Mouse (Mus musculus): ENCODE data around the gene Bcar3. TPM values are rescaled to one million over a fixed set of nuclear protein-coding genes. Genes with fewer than 3 reads are reported as not detected.

The Bcar3 gene
- total and polyA plus RNA-seq, 2 experiments from 2014 or later = 6.3 to 23.8 TPM

GRCm38 (mm10) chr3:122509534-122510239 is 215.8 kb downstream of the Bcar3 start:
- H3K9ac ChIP-seq (replicated peaks; ENCODE audit: low read length) = no peak overlapping the region
- no peak overlapping the region for H3K27ac ChIP-seq
- H3K9me3 ChIP-seq (ENCODE audit: low read length) = no peaks in the 10 kb centered on the region
- no peaks in the 10 kb centered on the region for H3K4me1 ChIP-seq (ENCODE audit: insufficient read depth, low read length)
- ATAC-seq (no peak), DNase-seq (ENCODE audit: low spot score) (no peak)
- no peak overlapping the region for H3K4me3 ChIP-seq (ENCODE audit: low read length)
- H3K4me2 ChIP-seq (ENCODE audit: low read depth, low read length) = no peak overlapping the region
- no peaks in the 10 kb centered on the region for H3K36me3 ChIP-seq (ENCODE audit: insufficient read depth, low read length)
- H3K27me3 ChIP-seq (ENCODE audit: insufficient read depth, low read length) = no peaks in the 10 kb centered on the region
- TF ChIP-seq CTCF (IDR thresholded peaks at IDR 0.05; ENCODE audit: low read depth) = no peak
- WGBS = 82% methylated on average over 11 of the region's 11 CpGs

DNA sequence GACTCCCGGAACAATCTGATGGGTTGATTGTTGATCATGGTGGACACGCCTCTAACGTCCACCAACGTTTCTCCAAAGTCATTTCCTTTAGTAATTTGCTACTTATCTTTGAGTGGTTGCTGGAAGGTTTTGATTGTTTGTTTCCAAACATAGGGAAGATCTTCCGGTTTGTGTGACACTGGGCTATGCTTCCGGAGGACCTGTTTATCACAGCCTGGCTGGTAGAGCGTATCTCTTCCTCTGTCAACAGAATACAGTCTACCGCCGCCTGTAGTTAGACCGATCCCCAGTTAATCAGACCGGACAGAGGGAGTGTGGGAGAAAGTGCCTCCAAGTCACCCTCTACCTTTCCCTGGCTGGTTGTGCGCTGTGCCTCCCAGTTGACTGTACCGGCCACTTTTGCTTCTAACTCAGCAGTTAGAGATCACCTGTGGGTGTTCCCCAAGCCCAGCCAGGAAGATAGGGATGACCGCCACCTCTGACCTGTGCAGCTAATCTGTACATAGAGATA is 216.4 kb downstream of the Bcar3 start:
- WGBS = 92% methylated on average over 14 of the region's 14 CpGs

GRCm38 (mm10) chr3:122510932-122511331 is 217.0 kb downstream of the Bcar3 start:
- no peak overlapping the region for H3K9ac ChIP-seq (replicated peaks; ENCODE audit: low read length)
- no peak overlapping the region for H3K27ac ChIP-seq
- 77% methylated on average over 10 of the region's 10 CpGs for WGBS
- H3K36me3 ChIP-seq (ENCODE audit: insufficient read depth, low read length) = no peaks in the 10 kb centered on the region
- ATAC-seq (no peak), DNase-seq (ENCODE audit: low spot score) (no peak)
- H3K27me3 ChIP-seq (ENCODE audit: insufficient read depth, low read length) = no peaks in the 10 kb centered on the region
- H3K9me3 ChIP-seq (ENCODE audit: low read length) = no peaks in the 10 kb centered on the region
- H3K4me2 ChIP-seq (ENCODE audit: low read depth, low read length) = no peak overlapping the region
- H3K4me1 ChIP-seq (ENCODE audit: insufficient read depth, low read length) = no peaks in the 10 kb centered on the region
- TF ChIP-seq CTCF (IDR thresholded peaks at IDR 0.05; ENCODE audit: low read depth) = no peak
- no peak overlapping the region for H3K4me3 ChIP-seq (ENCODE audit: low read length)

More for the DNA sequence above, 216.4 kb downstream of the Bcar3 start:
- H3K4me3 ChIP-seq (ENCODE audit: low read length) = no peak overlapping the region
- H3K36me3 ChIP-seq (ENCODE audit: insufficient read depth, low read length) = no peaks in the 10 kb centered on the region
- H3K27ac ChIP-seq = no peak overlapping the region
- DNase-seq (ENCODE audit: low spot score) = no peak
- ATAC-seq = no peak
- no peak for TF ChIP-seq CTCF (IDR thresholded peaks at IDR 0.05; ENCODE audit: low read depth)
- H3K4me2 ChIP-seq (ENCODE audit: low read depth, low read length) = no peak overlapping the region
- no peaks in the 10 kb centered on the region for H3K27me3 ChIP-seq (ENCODE audit: insufficient read depth, low read length)
- H3K9ac ChIP-seq (replicated peaks; ENCODE audit: low read length) = no peak overlapping the region
- no peaks in the 10 kb centered on the region for H3K4me1 ChIP-seq (ENCODE audit: insufficient read depth, low read length)
- no peaks in the 10 kb centered on the region for H3K9me3 ChIP-seq (ENCODE audit: low read length)

GRCm38 (mm10) chr3:122511721-122512619 is 218.0 kb downstream of the Bcar3 start:
- Histone ChIP-seq H3K9ac (replicated peaks; ENCODE audit: low read length) (no peak overlapping the region), H3K36me3 (ENCODE audit: insufficient read depth, low read length) (no peaks in the 10 kb centered on the region), H3K27ac (no peak overlapping the region), H3K4me2 (ENCODE audit: low read depth, low read length) (no peak overlapping the region), H3K4me3 (ENCODE audit: low read length) (no peak overlapping the region), H3K27me3 (ENCODE audit: insufficient read depth, low read length) (no peaks in the 10 kb centered on the region), H3K4me1 (ENCODE audit: insufficient read depth, low read length) (0 out of 2 replicates have a peak, but pooled peaks cover under 1% of the 10 kb centered on the region), H3K9me3 (ENCODE audit: low read length) (no peaks in the 10 kb centered on the region)
- TF ChIP-seq CTCF (IDR thresholded peaks at IDR 0.05; ENCODE audit: low read depth) = no peak
- WGBS = 81% methylated on average over 14 of the region's 14 CpGs
- DNase-seq (ENCODE audit: low spot score) (no peak), ATAC-seq (no peak)

DNA sequence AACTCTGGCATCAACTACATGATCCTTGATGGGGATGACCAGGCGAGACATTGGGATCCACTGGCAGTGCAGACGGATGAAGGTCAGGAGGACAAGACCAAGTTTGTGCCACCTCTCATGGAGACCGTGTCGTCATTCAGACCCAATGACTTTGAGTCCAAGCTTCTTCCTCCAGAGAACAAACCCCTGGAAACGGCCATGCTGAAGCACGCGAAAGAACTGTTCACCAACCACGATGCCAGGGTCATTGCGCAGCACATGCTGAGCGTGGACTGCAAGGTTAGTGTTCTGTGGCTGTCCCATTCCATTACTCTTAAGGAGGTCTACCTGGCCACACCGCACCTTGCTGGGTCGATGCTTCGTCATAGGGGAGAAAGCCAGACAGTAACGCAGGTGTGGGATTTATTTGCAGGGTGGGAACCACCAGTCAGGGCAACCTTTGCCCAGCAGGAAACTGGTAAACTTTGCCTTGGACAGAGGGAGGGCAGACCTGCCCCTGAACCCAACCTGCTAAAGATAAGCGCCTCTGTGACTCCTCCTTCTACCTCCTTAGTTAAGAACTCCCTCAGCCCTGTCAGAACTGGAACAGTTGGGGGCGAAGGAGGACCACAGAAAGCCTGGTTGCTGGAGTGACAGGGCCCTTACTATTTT is 218.9 kb downstream of the Bcar3 start:
- H3K9me3 ChIP-seq (ENCODE audit: low read length) = no peaks in the 10 kb centered on the region
- no peak overlapping the region for H3K4me3 ChIP-seq (ENCODE audit: low read length)
- no peaks in the 10 kb centered on the region for H3K36me3 ChIP-seq (ENCODE audit: insufficient read depth, low read length)
- no peak overlapping the region for H3K4me2 ChIP-seq (ENCODE audit: low read depth, low read length)
- peaks cover 9% of the 10 kb centered on the region; the same call in 1 of the 2 replicates for H3K4me1 ChIP-seq (ENCODE audit: insufficient read depth, low read length)
- no peak for DNase-seq (ENCODE audit: low spot score)
- H3K9ac ChIP-seq (replicated peaks; ENCODE audit: low read length) = no peak overlapping the region
- TF ChIP-seq CTCF (IDR thresholded peaks at IDR 0.05; ENCODE audit: low read depth) = no peak
- H3K27ac ChIP-seq = no peak overlapping the region
- 91% methylated on average over 16 of the region's 16 CpGs for WGBS
- H3K27me3 ChIP-seq (ENCODE audit: insufficient read depth, low read length) = no peaks in the 10 kb centered on the region
- ATAC-seq = no peak

- 75% methylated on average over 6 of the region's 6 CpGs for WGBS
- H3K4me3 ChIP-seq (ENCODE audit: low read length) = no peak overlapping the region
- H3K27me3 ChIP-seq (ENCODE audit: insufficient read depth, low read length) = no peaks in the 10 kb centered on the region
- no peak for DNase-seq (ENCODE audit: low spot score)
- no peaks in the 10 kb centered on the region for H3K36me3 ChIP-seq (ENCODE audit: insufficient read depth, low read length)
- no peak overlapping the region for H3K9ac ChIP-seq (replicated peaks; ENCODE audit: low read length)
- ATAC-seq = no peak
- H3K27ac ChIP-seq = no peak overlapping the region
- TF ChIP-seq CTCF (IDR thresholded peaks at IDR 0.05; ENCODE audit: low read depth) = no peak
- no peak overlapping the region for H3K4me2 ChIP-seq (ENCODE audit: low read depth, low read length)
- H3K9me3 ChIP-seq (ENCODE audit: low read length) = no peaks in the 10 kb centered on the region
- H3K4me1 ChIP-seq (ENCODE audit: insufficient read depth, low read length) = peaks cover 29% of the 10 kb centered on the region
Measured at GRCm38 (mm10) chr3:122515568-122516326, 221.8 kb downstream of the Bcar3 start.

All from hindbrain, postnatal 0 days (tissue).